Mouse (Mus musculus) heart, adult 9 months (tissue): Measurements from ENCODE around the gene Ppp4c.

ENCODE experiments used
- DNase-seq, 2 experiments: peaks; one replicate each; pipeline ENCODE4 v3.0.0; 2022; ENCODE audit warnings: low spot score in 2 of 2

Ppp4c gene

DNA sequence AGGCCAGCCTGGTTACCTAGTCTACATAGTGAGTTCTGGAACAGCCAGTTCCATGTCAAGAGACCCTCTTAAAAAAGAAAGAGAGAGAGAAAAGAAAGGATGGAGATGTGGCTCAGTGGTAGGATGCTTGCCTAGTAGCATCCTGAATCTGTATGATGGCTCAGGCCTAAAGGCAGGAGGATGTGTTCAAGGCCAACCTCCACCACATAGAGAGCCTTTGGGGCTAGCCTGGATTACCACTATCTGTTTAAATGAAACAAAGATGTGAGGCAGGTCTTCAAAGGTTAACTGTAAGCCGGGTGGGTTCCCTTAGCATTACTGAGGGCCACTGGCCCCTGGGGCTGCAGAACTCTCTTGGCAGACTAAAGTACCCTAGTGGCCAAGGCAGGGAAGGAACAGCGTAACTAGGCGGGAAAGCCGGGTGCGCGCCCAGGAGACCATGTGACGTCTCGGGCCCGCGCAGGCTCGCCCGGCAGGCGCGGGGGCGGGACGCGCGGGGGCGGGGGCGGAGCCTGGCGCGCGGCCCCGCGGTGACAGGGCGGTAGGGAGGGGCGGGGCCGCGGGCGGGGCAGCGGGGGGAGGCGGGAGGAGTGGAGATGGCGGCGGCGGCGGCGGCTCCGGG is 33.1 kb downstream of the Ppp4c start, which contains the start of gene Mapk3:
TSS of gene Mapk3 (plus strand) at position 552 of the 622 bp plus-strand sequence.
- DNase-seq = peak; percentile 92 to 93

DNA sequence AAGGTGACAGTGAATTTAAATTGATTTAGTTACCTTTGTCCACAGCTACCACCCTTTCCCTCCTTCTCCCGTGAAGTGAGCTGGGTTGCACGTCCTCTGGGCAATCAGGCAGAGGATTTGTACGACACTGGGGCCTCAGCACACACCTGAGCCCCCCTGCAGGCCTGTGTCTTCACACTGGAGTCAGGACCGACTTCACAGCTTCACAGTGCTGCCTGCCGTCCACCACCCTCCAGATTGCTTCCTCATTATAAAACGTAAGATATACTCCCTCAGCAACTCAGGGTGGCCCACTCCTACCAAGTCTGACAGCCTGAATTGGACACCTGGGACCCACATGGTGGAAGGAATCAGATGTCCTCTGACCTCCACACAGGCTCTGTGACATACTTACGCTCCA is 33.8 kb downstream of the Ppp4c start:
- no peak for DNase-seq

DNA sequence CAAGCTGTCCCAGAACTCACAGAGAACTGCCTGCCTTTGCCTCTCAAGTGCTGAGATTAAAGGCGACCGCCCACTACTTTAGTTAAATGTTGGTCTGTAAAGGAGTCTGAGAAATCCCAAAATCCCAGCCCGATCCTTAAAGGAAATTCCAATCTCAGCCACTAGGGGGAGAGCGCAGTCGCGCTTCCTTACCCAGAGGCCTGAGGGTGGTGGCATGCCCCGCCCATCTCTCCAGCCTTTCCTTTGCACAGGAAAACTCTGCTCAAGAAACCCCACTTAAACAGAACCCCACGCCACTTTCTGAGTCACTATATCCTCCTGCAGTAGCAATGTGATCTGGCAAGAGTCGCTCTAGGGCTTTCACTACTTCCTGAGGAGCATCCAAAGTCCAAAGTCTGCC is 37.4 kb downstream of the Ppp4c start:
- DNase-seq = peak; percentile 79 to 82

DNA sequence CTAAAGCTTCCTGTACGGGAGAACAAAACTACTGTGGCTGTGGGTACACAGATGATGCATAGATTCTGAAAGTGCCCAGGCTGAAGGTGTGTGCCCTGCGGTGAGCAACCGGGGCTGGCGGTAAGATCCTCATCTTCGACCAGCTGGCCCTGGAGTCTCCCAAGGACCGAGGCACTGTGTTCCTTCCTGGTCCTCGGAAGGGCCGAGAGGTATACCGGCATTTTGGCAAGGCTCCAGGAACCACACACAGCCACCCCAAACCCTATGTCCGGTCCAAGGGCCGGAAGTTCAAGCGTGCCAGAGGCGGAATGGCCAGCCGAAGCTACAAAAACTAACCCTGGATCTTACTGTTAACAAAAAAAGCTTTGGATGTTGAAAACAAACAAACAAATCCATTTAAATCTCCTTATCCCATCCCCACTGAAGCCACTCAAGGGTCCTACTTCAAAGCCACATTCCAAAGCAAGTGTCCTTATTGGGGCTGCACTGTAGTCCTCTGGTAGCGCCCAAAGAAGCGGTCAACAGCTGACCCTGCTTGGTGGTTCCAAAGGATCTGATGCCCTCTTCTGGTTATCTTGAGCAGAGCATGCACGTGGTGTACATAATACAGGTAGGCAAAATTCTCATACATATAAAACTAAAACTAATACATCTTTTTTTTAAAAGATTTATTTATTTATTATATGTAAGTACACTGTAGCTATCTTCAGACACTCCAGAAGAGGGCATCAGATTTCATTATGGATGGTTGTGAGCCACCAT is 42.5 kb downstream of the Ppp4c start:
- DNase-seq = no peak

DNA sequence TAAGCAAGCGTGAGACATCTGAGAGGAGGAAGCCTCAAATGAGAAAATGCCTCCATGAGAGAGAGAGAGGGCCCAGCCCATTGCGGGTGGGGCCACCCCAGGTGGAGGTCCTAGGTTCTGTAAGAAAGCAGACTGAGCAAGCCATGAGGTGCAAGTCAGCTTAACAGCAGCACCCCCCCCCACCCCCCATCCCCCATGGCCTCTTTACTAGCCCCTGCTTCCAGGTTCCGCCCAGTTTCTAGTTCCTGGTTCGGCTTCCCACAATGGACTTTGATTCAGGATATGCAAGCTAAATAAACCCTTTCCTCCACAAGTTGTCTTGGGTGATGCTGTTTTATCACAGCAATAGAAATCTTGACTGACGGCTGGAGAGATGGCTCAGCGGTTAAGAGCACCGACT is 43.5 kb downstream of the Ppp4c start:
- DNase-seq = no peak

DNA sequence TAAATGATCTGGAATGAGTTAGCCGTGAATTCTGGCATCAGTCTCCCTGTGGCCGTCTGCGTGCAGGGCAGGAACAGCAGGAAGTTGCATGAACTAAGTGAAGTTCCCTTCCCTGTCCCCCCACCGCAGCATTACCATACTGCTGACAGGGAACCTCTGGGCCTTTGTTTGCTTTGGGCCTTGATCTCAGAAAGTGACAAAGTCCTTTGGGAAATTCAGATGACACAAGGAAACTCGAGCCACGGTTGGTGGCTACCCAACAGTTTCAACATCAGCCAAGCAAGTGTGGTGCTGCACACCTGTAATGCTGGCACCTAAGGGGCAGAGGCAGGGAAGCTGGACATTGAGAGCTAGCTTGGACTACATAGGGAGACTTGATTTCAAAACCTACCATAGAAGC is 45.5 kb downstream of the Ppp4c start:
- DNase-seq = no peak

DNA sequence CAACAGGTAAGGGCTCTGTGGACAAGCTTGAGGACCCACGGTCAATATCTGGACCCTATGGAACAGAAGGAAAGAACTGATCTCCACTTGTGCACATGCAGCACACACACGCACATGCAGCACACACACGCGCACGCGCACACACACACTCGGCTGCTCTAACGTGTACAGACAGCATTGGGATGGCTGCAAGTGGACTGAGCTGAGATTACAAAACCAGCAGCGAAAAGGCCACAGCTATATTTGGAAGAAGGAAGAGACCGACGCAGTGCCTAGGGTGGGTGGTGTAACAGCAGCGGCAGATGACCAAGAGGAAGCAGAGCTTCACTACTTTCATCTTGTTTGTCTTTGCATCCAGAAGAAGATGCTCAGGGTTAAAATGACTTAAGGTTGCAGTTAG is 46.2 kb downstream of the Ppp4c start:
- peak in 1 of 2 experiments; percentile 55 for DNase-seq

DNA sequence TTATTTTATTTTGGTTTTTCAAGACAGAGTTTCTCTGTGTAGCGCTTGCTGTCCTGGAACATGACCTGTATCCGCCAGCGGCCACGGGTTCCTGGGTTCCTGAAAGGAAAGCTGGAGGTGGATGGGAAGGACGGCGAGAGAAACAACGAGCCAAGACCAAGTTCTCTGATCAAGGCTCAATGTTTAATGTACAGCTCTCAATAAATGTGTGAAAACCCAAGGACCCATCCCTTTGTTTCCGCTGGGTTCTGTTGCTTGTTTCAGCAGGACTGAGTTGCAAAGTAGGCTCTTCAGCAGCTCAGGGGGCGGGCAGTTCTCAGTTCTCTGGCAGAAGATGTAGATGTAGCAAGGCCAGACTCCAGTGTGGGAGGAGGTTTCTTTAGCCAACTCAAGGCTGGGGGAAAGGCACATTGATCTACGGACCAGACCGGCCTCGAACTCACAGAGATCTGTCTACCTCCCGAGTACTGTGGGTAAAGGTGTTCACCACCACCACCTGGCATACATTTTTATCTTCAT is 50.3 kb downstream of the Ppp4c start:
- no peak for DNase-seq

DNA sequence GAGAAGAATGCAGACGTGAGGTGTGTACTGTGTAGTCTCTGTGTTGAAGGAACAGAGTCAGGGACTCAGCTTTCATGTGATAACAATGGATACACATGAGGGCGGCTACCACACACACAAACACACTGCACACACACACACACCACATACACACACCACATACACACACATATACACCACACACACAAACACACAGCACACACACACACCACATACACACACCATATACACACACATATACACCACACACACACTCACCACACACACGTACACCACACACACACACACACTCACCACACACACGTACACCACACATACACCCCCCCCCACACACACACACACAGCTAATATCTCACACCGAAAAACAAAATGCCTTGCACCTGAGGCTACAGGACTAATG is 50.8 kb downstream of the Ppp4c start:
- DNase-seq = no peak

DNA sequence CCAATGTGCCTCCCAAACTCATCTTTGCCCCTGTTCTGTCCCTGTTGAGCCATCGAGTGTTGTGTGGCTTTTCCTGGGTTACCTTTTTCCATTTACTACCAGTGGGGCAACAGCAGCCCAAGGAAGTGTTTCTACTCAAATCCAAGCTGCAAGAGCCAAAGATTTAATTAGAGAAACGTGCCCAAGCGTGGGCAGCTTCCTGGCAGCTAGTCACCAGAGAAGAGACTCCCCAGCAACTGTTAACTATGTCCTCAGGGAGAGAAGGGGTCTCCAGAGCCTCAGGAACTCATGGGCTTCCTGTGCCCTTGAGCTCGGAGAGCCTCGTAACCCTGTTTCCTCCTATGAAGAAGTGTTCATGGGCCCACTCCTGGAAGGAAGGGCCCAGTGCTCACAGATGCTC is 51.3 kb downstream of the Ppp4c start:
- DNase-seq = no peak

DNA sequence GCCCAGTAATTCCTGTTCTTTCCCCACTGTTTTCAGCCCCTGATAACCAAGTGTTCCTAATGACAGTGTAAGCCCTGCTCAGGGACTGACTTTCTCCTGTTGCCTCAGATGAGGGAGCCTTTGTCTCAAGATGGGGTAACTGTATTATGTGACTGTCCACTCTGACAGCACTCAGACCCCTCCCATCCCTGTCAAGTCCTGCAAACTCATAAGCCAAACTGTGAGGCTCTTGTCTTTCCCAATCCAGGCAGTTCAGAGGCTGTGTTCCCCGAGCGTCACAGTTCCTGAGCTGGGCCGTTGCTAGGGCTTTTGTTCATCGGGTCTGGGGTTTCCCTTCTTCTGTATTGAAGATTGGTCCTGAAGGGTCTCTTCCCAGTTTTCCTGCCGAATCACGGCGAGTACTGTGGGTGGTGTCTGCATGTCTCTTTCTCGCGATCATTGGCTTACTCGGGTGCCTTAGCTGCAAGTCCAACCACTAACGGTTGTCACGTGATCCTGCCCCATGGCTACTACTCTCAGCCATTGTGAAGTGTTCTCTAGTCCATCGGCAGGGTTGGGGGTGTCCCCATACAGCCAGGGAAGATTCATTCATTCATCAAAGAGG is 52.1 kb downstream of the Ppp4c start:
- DNase-seq = no peak

DNA sequence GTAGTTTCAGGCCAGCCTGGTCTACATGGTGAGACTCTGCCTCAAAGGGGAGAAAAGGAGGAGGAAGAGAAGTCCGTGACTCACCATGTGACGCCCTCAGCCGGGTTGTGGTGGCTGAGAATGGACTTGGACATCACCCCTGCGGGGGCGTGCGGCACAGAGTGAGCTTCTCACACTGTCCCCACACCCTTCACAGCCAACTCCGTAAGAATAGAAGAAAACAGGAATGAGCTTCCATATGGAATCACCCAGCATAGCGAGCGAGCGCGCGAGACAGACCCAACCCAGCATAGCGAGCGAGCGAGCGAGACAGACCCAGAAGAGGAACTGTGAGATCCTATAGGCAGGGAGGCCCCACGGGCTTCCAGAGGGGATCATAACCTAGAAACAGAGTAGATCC is 52.7 kb downstream of the Ppp4c start:
- no peak for DNase-seq

DNA sequence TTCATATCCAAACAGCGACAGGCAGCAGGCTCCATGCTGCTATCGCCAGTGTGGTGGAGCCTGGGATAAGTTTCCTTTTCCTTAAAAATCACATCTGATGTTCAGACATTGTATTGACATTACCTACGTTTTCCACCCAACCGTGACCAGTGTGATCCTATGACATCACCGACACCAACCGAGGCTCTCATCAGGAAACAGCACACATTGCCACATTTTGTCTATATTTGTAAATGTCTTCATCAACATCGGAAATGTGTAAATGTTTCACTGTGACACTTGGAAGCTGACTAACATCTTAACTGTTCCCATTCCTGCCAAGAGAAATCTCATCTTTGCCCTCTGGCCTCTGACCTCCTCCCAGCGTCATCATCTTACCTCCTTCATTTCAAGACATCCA is 56.2 kb downstream of the Ppp4c start:
- no peak for DNase-seq
